Mouse (Mus musculus): ENCODE measurements around the gene Pakap.

- TF ChIP-seq CTCF (IDR thresholded peaks at IDR 0.05; ENCODE audit: borderline replicate concordance, insufficient read depth, low read length) (no peak), POLR2A (IDR thresholded peaks at IDR 0.05; ENCODE audit: low read depth, low read length) (no peak)
These were observed 253.8 kb downstream of the Pakap start for GRCm38 (mm10) chr4:57821556-57822356.
